Mouse (Mus musculus) G1E (cell line): ENCODE data around the gene Fam131b.

Source experiments
- CTCF ChIP-seq: IDR thresholded peaks from 2 replicates; pipeline ENCODE4 v1.5.1; 2012; ENCODE audit warnings: low read depth, low read length, inconsistent platforms, mixed read lengths
- POLR2AphosphoS5 ChIP-seq: IDR thresholded peaks from 2 replicates; pipeline ENCODE4 v1.6.1; 2012; ENCODE audit warnings: low read depth, low read length, inconsistent platforms; ENCODE audit not compliant: insufficient replicate concordance
- TAL1 ChIP-seq: conservative IDR thresholded peaks from 2 replicates; pipeline ENCODE4 v1.6.1; 2012; ENCODE audit warnings: low read depth, low read length, inconsistent platforms, mixed read lengths

DNA sequence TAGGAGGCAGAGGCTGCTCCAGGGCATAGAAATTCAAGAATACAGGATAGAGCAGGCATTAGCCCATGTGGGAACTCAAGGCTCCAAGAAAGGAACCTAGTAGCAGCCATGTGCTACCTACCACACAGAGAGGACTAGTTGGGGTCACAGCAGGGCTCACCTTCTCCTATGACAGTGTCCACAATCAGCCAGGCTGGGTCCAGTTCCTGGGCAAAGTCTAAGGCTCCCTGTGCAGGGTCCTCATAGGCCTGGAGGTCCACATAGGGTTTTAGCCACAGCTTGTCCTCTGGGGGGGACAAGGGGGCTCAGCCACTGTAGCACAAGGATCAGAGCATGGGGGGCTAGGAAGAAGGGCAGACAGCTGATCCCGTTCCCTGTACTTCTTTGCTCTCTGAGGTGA lies 38.1 kb upstream of the Fam131b start:
- no peak for TF ChIP-seq CTCF
- TF ChIP-seq TAL1 = no peak
- TF ChIP-seq POLR2AphosphoS5 = no peak
